17 mouse cellular contexts compared by ENCODE assay signal in the genomic region with DNA sequence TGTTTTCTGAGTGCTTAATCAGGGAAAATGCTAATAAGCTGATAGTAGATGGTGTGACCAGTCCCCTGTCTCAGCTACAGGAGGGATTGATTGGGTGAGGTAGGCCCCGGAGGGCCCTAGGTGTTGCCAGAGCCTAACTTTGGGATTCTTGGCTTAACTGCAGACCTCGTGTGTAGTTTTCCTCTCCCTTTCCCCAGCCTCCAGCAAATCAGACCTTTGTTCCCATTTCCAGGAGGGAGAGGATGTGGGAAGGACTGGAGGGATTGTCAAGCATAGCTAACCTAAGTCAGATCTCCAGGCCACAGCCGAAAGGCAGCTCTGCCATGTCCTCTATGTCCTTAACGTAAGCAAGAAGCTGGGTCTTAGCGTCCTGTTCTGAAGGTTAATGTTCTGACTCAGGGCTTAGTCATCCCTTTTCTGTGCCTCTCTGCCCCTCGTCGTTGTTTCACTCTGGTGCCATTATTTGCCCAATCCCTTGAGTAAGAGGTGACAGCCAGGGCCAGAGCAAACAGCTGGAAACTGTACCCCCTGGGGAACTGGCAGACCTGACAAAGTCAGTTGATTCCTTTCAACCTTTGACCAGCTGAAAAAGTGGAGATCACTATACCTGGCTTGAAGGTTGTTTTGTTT.
DNase-seq lines count a peak whose midpoint lies in the region; ATAC-seq and TF ChIP-seq lines count a peak whose summit lies in the region.
"Had no signal": no experiment of that assay in that cellular context is flagged by ENCODE, and none has a peak within 500 bp of the region (broad histone marks: within the 10 kb centered on the region; RNA-seq: fewer than 3 reads in every experiment).

No protein-coding gene starts in this region.

- TF ChIP-seq CTCF in liver, adult 2 months (IDR thresholded peaks at IDR 0.05; ENCODE audit: low read depth, low read length), result no peak

- no peak overlapping the region for H3K4me3 ChIP-seq in liver, adult 2 months (ENCODE audit: insufficient read depth, low read depth, low read length)
- no peak overlapping the region for H3K4me3 ChIP-seq in liver, embryonic 11.5 days (ENCODE audit: low read depth, low read length)
- no peak overlapping the region for H3K4me3 ChIP-seq in stomach, embryonic 16.5 days (replicated peaks; ENCODE audit: low read length)
- H3K4me3 ChIP-seq: embryonic facial prominence, embryonic 15.5 days; forebrain, embryonic 12.5 days; limb, embryonic 13.5 days had no signal

- H3K9me3 ChIP-seq in liver, embryonic 11.5 days (ENCODE audit: control insufficient read depth, low read length), result no peaks in the 10 kb centered on the region
- H3K9me3 ChIP-seq in stomach, embryonic 16.5 days (replicated peaks; ENCODE audit: control insufficient read depth, low read length), result no peaks in the 10 kb centered on the region
- H3K9me3 ChIP-seq: embryonic facial prominence, embryonic 15.5 days; forebrain, embryonic 12.5 days; limb, embryonic 13.5 days had no signal

- no peak overlapping the region for H3K9ac ChIP-seq in liver, adult 2 months (ENCODE audit: low read depth, low read length)
- H3K9ac ChIP-seq in liver, embryonic 11.5 days (ENCODE audit: low read depth, low read length), result no peak overlapping the region
- no peak overlapping the region for H3K9ac ChIP-seq in stomach, embryonic 16.5 days (ENCODE audit: low read length)
- H3K9ac ChIP-seq: embryonic facial prominence, embryonic 15.5 days; forebrain, embryonic 12.5 days; limb, embryonic 13.5 days had no signal

- peak; percentile 98 for DNase-seq in liver, adult 2 months (ENCODE audit: extremely low read depth, low read depth, low spot score)
- DNase-seq in liver, embryonic 11.5 days (ENCODE audit: low spot score), result no peak
- DNase-seq in NIH3T3 (ENCODE audit: low read depth), result peak; percentile 52
- DNase-seq in adrenal gland, postnatal 36 days, result peak; percentile 51 to 69
- no peak for DNase-seq in heart, adult 9 months (ENCODE audit: low spot score in 2 of 2)
- no peak for DNase-seq in ovary, postnatal 14 days (ENCODE audit: low spot score)
- no peak for DNase-seq in neural tube, embryonic 10.5 days (ENCODE audit: extremely low spot score, low spot score)
- DNase-seq: cerebellum, adult 9-11 months; heart, adult 18-20 months; heart, postnatal 14 days; lung, adult 2 months; midbrain, embryonic 14.5 days had no signal

- no peak overlapping the region for H3K4me2 ChIP-seq in liver, embryonic 11.5 days
- H3K4me2 ChIP-seq in stomach, embryonic 16.5 days (ENCODE audit: low read depth, low read length), result no peak overlapping the region
- H3K4me2 ChIP-seq: embryonic facial prominence, embryonic 15.5 days; forebrain, embryonic 12.5 days; limb, embryonic 13.5 days had no signal

- H3K4me1 ChIP-seq in liver, adult 2 months (ENCODE audit: control insufficient read depth, insufficient read depth, low read length), result peaks cover 9% of the 10 kb centered on the region
- no peaks in the 10 kb centered on the region for H3K4me1 ChIP-seq in liver, embryonic 11.5 days (replicated peaks; ENCODE audit: control insufficient read depth, insufficient read depth, low read length)
- peaks cover 7% of the 10 kb centered on the region; the same call in 1 of the 2 replicates for H3K4me1 ChIP-seq in stomach, embryonic 16.5 days (ENCODE audit: control insufficient read depth, insufficient read depth, low read length)
- H3K4me1 ChIP-seq: embryonic facial prominence, embryonic 15.5 days; forebrain, embryonic 12.5 days; limb, embryonic 13.5 days had no signal

- H3K79me2 ChIP-seq in liver, adult 2 months (ENCODE audit: control insufficient read depth, insufficient read depth, low read length), result no peaks in the 10 kb centered on the region

- TF ChIP-seq POLR2A in liver, adult 2 months (IDR thresholded peaks at IDR 0.05; ENCODE audit: extremely low read depth, insufficient read depth, low read length), result no peak

- no peak for ATAC-seq in liver, embryonic 11.5 days (replicated peaks; ENCODE audit: low FRiP score)
- peak; percentile 58; the same call in 1 of the 2 replicates for ATAC-seq in stomach, embryonic 16.5 days (ENCODE audit: insufficient read depth, low FRiP score)

- peak overlapping the region; percentile 95 for H3K27ac ChIP-seq in liver, adult 2 months (replicated peaks; ENCODE audit: insufficient read depth, low read depth, low read length)
- no peak overlapping the region for H3K27ac ChIP-seq in liver, embryonic 11.5 days (ENCODE audit: low read depth, low read length)
- no peak overlapping the region for H3K27ac ChIP-seq in stomach, embryonic 16.5 days (ENCODE audit: low read length)
- H3K27ac ChIP-seq: embryonic facial prominence, embryonic 15.5 days; forebrain, embryonic 12.5 days; limb, embryonic 13.5 days had no signal

- WGBS in liver, adult 2 months, result 17% methylated on average over 7 of the region's 7 CpGs
- WGBS in liver, embryonic 11.5 days, result 49% methylated on average over 7 of the region's 7 CpGs
- WGBS in stomach, embryonic 16.5 days, result 40% methylated on average over 7 of the region's 7 CpGs

- H3K27me3 ChIP-seq in liver, adult 2 months (ENCODE audit: control insufficient read depth, insufficient read depth, low read length), result no peaks in the 10 kb centered on the region
- no peaks in the 10 kb centered on the region for H3K27me3 ChIP-seq in liver, embryonic 11.5 days (replicated peaks; ENCODE audit: control insufficient read depth, insufficient read depth, low read length)
- H3K27me3 ChIP-seq in stomach, embryonic 16.5 days (ENCODE audit: control insufficient read depth, insufficient read depth, low read length), result no peaks in the 10 kb centered on the region
- H3K27me3 ChIP-seq: CH12.LX; embryonic facial prominence, embryonic 15.5 days; forebrain, embryonic 12.5 days; limb, embryonic 13.5 days had no signal

- no peaks in the 10 kb centered on the region for H3K36me3 ChIP-seq in liver, adult 2 months (ENCODE audit: control insufficient read depth, insufficient read depth, low read length)
- no peaks in the 10 kb centered on the region for H3K36me3 ChIP-seq in liver, embryonic 11.5 days (ENCODE audit: control insufficient read depth, insufficient read depth, low read length)
- no peaks in the 10 kb centered on the region for H3K36me3 ChIP-seq in stomach, embryonic 16.5 days (ENCODE audit: control insufficient read depth, insufficient read depth, low read length)
- H3K36me3 ChIP-seq: embryonic facial prominence, embryonic 15.5 days; forebrain, embryonic 12.5 days; limb, embryonic 13.5 days had no signal

Comparison
In these comparisons a context has a peak if more than half of its experiments do, and no peak if none do; other contexts are left out.
1. DNase-seq: peak in liver, adult 2 months (single experiment), NIH3T3 (single experiment) and adrenal gland, postnatal 36 days (2 of 2); none in liver, embryonic 11.5 days (single experiment), heart, adult 9 months (0 of 2), ovary, postnatal 14 days (single experiment) and neural tube, embryonic 10.5 days (single experiment).